Mouse (Mus musculus): ENCODE results near the gene Olfr553. TPM values are rescaled to one million over a fixed set of nuclear protein-coding genes. Genes with fewer than 3 reads are reported as not detected.

The Olfr553 gene
- not detected in 2 replicates for polyA plus RNA-seq (2012; rRNA removed)

GRCm38 (mm10) chr7:102618118-102618517 is at the start of gene Olfr553:
TSS of gene Olfr553 (minus strand) at chr7:102618218.

GRCm38 (mm10) chr7:102664599-102664998 is 46.6 kb upstream of the Olfr553 start, which contains the start of gene Olfr556:
TSS of gene Olfr556 (plus strand) at chr7:102664899.

GRCm38 (mm10) chr7:102658523-102658922 is 40.5 kb upstream of the Olfr553 start, which contains the start of gene Olfr555:
TSS of gene Olfr555 (plus strand) at chr7:102658823.

GRCm38 (mm10) chr7:102638132-102638531 is 20.1 kb upstream of the Olfr553 start, which contains the start of gene Olfr554:
TSS of gene Olfr554 (plus strand) at chr7:102638432.

DNA sequence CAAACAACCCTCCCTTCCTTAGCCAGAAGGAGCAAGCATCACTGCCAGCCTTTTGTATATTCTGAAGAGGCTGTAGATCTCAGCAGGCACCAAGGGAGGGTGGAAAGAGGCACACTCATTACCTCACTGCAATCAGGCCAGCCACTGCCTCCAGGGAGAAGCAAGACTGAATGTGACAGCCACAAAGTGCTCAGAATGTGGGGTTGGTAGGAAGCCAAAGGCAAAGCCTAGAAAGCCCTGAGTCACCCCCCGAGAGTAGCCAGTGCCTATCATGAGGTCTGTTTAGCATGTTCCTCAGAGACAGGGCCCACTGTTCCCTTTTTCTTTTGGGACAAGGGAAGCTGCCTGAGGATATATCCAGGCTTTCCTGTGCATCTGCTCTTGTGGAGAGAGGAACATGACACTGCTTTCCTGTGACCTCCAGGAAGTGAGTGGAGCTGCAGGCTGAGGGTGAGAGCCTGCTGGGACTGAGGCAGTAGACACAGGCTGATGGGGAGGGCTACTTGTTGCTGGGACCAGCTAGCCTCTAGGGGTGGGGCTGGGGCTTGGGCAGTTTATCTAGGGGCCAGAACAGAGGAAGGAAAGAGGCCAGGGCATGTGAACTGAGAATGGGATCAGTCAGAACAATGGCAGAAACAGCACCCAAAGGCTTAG is 20.5 kb downstream of the Olfr553 start, which contains the start of gene Olfr552:
TSS of gene Olfr552 (plus strand) at position 393 of the 654 bp plus-strand sequence.

DNA sequence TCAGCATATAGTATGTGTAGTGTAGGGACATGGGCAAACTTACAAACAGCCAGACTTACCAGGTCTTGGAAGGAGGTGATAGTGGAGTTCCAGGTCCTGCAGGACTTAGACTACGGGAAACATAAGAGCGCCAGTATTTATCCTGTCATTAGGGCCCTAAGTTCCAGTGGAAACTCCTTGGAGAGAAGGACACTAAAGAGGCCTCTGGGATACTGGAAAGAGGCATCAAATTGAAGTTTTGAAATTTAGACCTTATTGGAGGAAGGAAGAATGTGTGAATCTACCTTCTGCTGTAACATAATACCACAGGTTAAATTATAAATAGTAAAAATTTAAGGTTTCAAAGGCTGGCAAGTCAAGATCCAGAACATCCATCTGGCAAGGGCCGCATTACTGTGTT is 26.2 kb downstream of the Olfr553 start, which contains the start of gene Olfr551:
TSS of gene Olfr551 (minus strand) at position 101 of the 400 bp plus-strand sequence.

GRCm38 (mm10) chr7:102571142-102571541 is 46.9 kb downstream of the Olfr553 start, which contains the start of gene Olfr550:
TSS of gene Olfr550 (plus strand) at chr7:102571442.

GRCm38 (mm10) chr7:102564999-102565997 is 52.7 kb downstream of the Olfr553 start, which contains the start of gene Trim21:
TSS of gene Trim21 (minus strand) at chr7:102565486.

Other genes starting within 250 kb of the Olfr553 start
- gene Rrm1, start 176.5 kb downstream of the Olfr553 start, polyA plus RNA-seq (2012; rRNA removed): 127 and 130 TPM in 2 replicates
- gene Olfr543, start 136.5 kb downstream of the Olfr553 start, polyA plus RNA-seq (2012; rRNA removed): not detected in 2 replicates
- gene Olfr544, start 129.9 kb downstream of the Olfr553 start, polyA plus RNA-seq (2012; rRNA removed): not detected in 2 replicates
- gene Olfr545, start 118.6 kb downstream of the Olfr553 start, polyA plus RNA-seq (2012; rRNA removed): not detected in 2 replicates
- not detected in 2 replicates for gene Olfr547, start 83.5 kb downstream of the Olfr553 start, polyA plus RNA-seq (2012; rRNA removed)
- not detected in 2 replicates for gene Olfr548-ps1, start 77.3 kb downstream of the Olfr553 start, polyA plus RNA-seq (2012; rRNA removed)
- not detected in 2 replicates for gene Olfr549, start 68.3 kb downstream of the Olfr553 start, polyA plus RNA-seq (2012; rRNA removed)
- gene Trim21, start 52.7 kb downstream of the Olfr553 start, polyA plus RNA-seq (2012; rRNA removed): 3.5 and 4.1 TPM in 2 replicates
- not detected in 2 replicates for gene Olfr550, start 46.8 kb downstream of the Olfr553 start, polyA plus RNA-seq (2012; rRNA removed)
- gene Olfr551, start 26.3 kb downstream of the Olfr553 start, polyA plus RNA-seq (2012; rRNA removed): not detected in 2 replicates
- not detected in 2 replicates for gene Olfr552, start 20.4 kb downstream of the Olfr553 start, polyA plus RNA-seq (2012; rRNA removed)
- gene Olfr554, start 20.2 kb upstream of the Olfr553 start, polyA plus RNA-seq (2012; rRNA removed): not detected in 2 replicates
- gene Olfr555, start 40.6 kb upstream of the Olfr553 start, polyA plus RNA-seq (2012; rRNA removed): not detected in 2 replicates
- not detected in 2 replicates for gene Olfr556, start 46.7 kb upstream of the Olfr553 start, polyA plus RNA-seq (2012; rRNA removed)
- 2.0 and 2.5 TPM in 2 replicates for gene Trim68, start 69.1 kb upstream of the Olfr553 start, polyA plus RNA-seq (2012; rRNA removed)
- gene Olfr557, start 77.7 kb upstream of the Olfr553 start, polyA plus RNA-seq (2012; rRNA removed): not detected in 2 replicates
- not detected in 2 replicates for gene Olfr558, start 84.0 kb upstream of the Olfr553 start, polyA plus RNA-seq (2012; rRNA removed)
- not detected in 2 replicates for gene Olfr33, start 100.9 kb upstream of the Olfr553 start, polyA plus RNA-seq (2012; rRNA removed)
- not detected in 2 replicates for gene Olfr559, start 109.3 kb upstream of the Olfr553 start, polyA plus RNA-seq (2012; rRNA removed)
- gene Olfr560, start 141.1 kb upstream of the Olfr553 start, polyA plus RNA-seq (2012; rRNA removed): not detected in 2 replicates
- 0.01 and 0.15 TPM in 2 replicates for gene Olfr78, start 141.3 kb upstream of the Olfr553 start, polyA plus RNA-seq (2012; rRNA removed)
- gene Olfr561, start 153.0 kb upstream of the Olfr553 start, polyA plus RNA-seq (2012; rRNA removed): 0.05 TPM in 1 of 2 replicates, not detected in the other
- gene Olfr564, start 185.3 kb upstream of the Olfr553 start, polyA plus RNA-seq (2012; rRNA removed): not detected in 2 replicates
- gene Olfr566, start 240.5 kb upstream of the Olfr553 start, polyA plus RNA-seq (2012; rRNA removed): not detected in 2 replicates

Measured in liver, embryonic 14 days (tissue).